Mouse (Mus musculus) limb, embryonic 12.5 days (tissue): Measurements from ENCODE around the gene March4. TPM values are rescaled to one million over a fixed set of nuclear protein-coding genes. Genes with fewer than 3 reads are reported as not detected.

Experiments
- ATAC-seq: fragments of 200-750 bp; cut with Nextera tagmentation; 2 replicates; pipeline ENCODE4 v1.8.0; 2017; ENCODE audit warnings: low read depth, moderate TSS enrichment; ENCODE audit not compliant: insufficient number of reproducible peaks, insufficient read depth, low FRiP score, low TSS enrichment
- H3K27ac ChIP-seq: fragments of 300-500 bp; sonication (generic); 2 replicates; pipeline ENCODE4 v1.5.1; 2016; ENCODE audit warnings: mild to moderate bottlenecking, moderate library complexity
- H3K27me3 ChIP-seq: fragments of 300-500 bp; sonication (generic); 2 replicates; pipeline ENCODE4 v1.6.1; 2016; ENCODE audit warnings: mild to moderate bottlenecking, moderate library complexity
- H3K36me3 ChIP-seq: fragments of 300-500 bp; sonication (generic); 2 replicates; pipeline ENCODE4 v1.6.1; 2016; ENCODE audit warnings: mild to moderate bottlenecking, moderate library complexity
- H3K4me1 ChIP-seq: fragments of 300-500 bp; sonication (generic); replicated peaks from 2 replicates; pipeline ENCODE4 v1.6.1; 2016
- H3K4me2 ChIP-seq: fragments of 300-500 bp; sonication (generic); 2 replicates; pipeline ENCODE4 v1.6.1; 2016; ENCODE audit warnings: mild to moderate bottlenecking, moderate library complexity
- H3K4me3 ChIP-seq: fragments of 300-500 bp; sonication (generic); replicated peaks from 2 replicates; pipeline ENCODE4 v1.5.1; 2016; ENCODE audit warnings: mild to moderate bottlenecking
- H3K9ac ChIP-seq: fragments of 300-500 bp; sonication (generic); replicated peaks from 2 replicates; pipeline ENCODE4 v1.6.1; 2016; ENCODE audit warnings: mild to moderate bottlenecking, moderate library complexity
- H3K9me3 ChIP-seq: fragments of 300-500 bp; sonication (generic); 2 replicates; pipeline ENCODE4 v1.6.1; 2016; ENCODE audit warnings: mild to moderate bottlenecking, moderate library complexity
- WGBS: fragments of 180-500 bp; shearing (Covaris S2); methylation state at CpG from one replicate; pipeline ENCODE4 v1.1.7; 2016; 5-methylcytosine and 5-hydroxymethylcytosine counted together
- polyA plus RNA-seq: library from polyadenylated mRNA; unstranded; fragments of >200 nt; fragmentation: Nextera tagmentation; extraction: Ambion mirVana; gene quantifications from 2 replicates; pipeline ENCODE4 v1.2.1, GENCODE M21; 2016

The March4 gene
- polyA plus RNA-seq, 1 experiment from 2014 or later = not detected

DNA sequence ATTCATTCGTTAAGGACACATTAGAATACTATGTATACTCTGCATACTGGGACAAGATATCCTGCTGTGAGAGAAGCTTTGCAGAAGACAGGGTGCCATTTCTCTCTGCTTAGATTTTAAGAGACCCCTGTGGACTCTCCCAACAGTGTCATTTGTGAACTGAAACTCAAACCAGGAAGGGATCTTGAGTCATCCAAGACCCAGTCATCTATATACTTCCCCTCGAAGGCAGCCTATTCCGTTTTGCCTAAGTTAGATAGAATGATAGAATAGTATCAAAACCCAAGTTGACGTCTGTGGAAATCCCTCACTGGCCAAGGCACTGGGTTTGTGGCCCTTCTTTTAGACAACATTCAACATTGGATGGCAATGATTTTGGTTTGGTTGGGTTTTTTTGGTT is 7.5 kb downstream of the March4 start:
- Histone ChIP-seq H3K9ac (no peak overlapping the region), H3K4me1 (no peaks in the 10 kb centered on the region), H3K36me3 (no peaks in the 10 kb centered on the region), H3K4me3 (no peak overlapping the region), H3K27ac (no peak overlapping the region), H3K27me3 (peaks cover 24% of the 10 kb centered on the region), H3K9me3 (no peaks in the 10 kb centered on the region), H3K4me2 (no peak overlapping the region)
- no peak for ATAC-seq
- WGBS = 83% methylated on average over 4 of the region's 4 CpGs

- Histone ChIP-seq H3K4me3 (no peak overlapping the region), H3K9ac (no peak overlapping the region), H3K4me2 (no peak overlapping the region), H3K27ac (no peak overlapping the region), H3K27me3 (no peaks in the 10 kb centered on the region), H3K4me1 (no peaks in the 10 kb centered on the region), H3K36me3 (no peaks in the 10 kb centered on the region), H3K9me3 (no peaks in the 10 kb centered on the region)
- ATAC-seq = no peak
- 75% methylated on average over 6 of the region's 6 CpGs for WGBS
These were observed 13.1 kb downstream of the March4 start for GRCm38 (mm10) chr1:72523601-72524000.

DNA sequence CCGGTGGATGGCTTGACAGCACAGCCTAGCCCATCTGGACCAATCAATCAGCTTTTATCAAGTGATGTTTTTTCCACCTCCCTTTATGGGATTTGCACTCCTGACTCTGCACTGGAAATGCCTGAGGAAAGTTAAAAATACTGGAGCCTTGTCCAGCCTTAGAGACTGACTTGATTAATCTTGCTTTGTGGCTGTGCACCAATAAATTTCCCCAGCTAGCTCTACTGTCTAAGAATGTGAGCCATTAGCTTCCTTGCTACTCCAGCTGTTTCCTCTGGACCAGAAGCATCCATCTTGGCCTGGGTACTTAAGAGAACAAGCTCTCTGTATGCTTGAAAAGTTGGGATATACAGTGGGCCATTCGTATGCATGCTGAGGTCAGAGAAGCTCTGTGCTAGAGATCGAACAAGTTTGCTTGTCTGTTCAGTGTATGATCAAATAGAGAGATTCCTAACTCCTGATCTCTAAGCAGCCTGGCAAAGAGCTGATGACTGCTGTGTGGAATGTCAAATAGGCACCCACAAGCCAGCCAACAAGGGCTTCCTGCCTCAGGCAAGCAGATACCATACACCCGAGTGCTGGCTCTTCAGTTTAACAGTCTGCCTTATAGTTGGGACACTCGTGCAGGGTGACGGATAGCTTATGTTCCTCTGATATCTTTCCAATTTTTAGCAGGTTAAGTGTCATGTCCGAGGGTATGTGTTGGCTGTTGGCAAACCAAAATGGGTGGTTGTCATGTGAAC is 25.8 kb downstream of the March4 start:
- H3K36me3 ChIP-seq = no peaks in the 10 kb centered on the region
- no peak overlapping the region for H3K4me3 ChIP-seq
- no peak for ATAC-seq
- no peak overlapping the region for H3K27ac ChIP-seq
- H3K4me2 ChIP-seq = no peak overlapping the region
- no peak overlapping the region for H3K9ac ChIP-seq
- 81% methylated on average over 7 of the region's 7 CpGs for WGBS
- H3K27me3 ChIP-seq = no peaks in the 10 kb centered on the region
- H3K9me3 ChIP-seq = no peaks in the 10 kb centered on the region
- peaks cover under 1% of the 10 kb centered on the region; the same call in 1 of the 2 replicates for H3K4me1 ChIP-seq

DNA sequence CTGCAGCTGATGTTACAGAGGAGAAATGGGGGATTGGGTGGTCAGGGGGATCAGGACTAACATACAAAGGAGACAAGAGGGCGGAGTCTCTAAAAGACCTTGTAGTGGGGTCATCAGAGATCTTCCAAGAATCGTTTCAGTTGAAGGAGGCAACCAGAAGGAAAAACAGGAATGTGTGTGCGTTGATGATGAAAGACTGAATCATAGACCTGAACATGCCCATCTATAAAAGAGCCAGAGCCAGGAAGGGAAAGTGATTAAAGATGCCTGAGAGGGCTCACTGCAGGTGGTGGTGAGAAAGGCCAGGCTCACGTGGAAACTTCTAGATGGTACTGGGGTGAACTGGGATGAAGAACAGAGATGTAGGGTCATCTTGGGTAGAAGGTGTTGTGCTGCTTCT is 27.2 kb downstream of the March4 start:
- H3K9me3 ChIP-seq = no peaks in the 10 kb centered on the region
- H3K4me3 ChIP-seq = no peak overlapping the region
- no peaks in the 10 kb centered on the region for H3K36me3 ChIP-seq
- 63% methylated on average over 4 of the region's 4 CpGs for WGBS
- H3K27ac ChIP-seq = no peak overlapping the region
- no peak overlapping the region for H3K4me2 ChIP-seq
- H3K27me3 ChIP-seq = no peaks in the 10 kb centered on the region
- H3K9ac ChIP-seq = no peak overlapping the region
- no peak for ATAC-seq
- peaks cover 12% of the 10 kb centered on the region; the same call in 1 of the 2 replicates for H3K4me1 ChIP-seq

DNA sequence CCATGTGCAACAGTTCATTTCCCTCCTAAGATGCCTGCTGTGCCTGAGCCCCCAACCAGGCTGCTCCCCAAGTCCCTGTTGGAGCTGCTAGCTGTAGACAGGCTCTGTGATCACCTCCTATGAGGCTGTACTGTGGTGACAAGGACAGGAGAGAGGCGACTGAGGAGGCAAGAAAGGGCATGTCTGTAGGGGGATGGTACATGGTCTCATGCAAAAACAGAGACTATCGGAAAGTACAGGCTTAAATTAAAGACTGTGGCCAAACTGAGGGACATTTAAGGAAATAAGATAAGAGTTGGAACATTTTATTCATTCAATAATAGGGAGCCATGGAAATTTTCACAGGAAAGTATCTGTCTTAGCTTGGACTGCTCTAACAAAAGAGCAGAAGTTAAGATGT is 29.1 kb downstream of the March4 start:
- H3K9ac ChIP-seq = no peak overlapping the region
- no peaks in the 10 kb centered on the region for H3K36me3 ChIP-seq
- 54% methylated on average over 2 of the region's 2 CpGs for WGBS
- no peak overlapping the region for H3K4me2 ChIP-seq
- no peak overlapping the region for H3K27ac ChIP-seq
- no peak overlapping the region for H3K4me3 ChIP-seq
- no peak for ATAC-seq
- H3K9me3 ChIP-seq = no peaks in the 10 kb centered on the region
- peaks cover 15% of the 10 kb centered on the region; the same call in 1 of the 2 replicates for H3K4me1 ChIP-seq
- H3K27me3 ChIP-seq = no peaks in the 10 kb centered on the region

- Histone ChIP-seq H3K36me3 (no peaks in the 10 kb centered on the region), H3K27me3 (no peaks in the 10 kb centered on the region), H3K4me3 (no peak overlapping the region), H3K4me2 (no peak overlapping the region), H3K9ac (no peak overlapping the region), H3K4me1 (peaks cover 15% of the 10 kb centered on the region; the same call in 1 of the 2 replicates), H3K27ac (no peak overlapping the region), H3K9me3 (no peaks in the 10 kb centered on the region)
- WGBS = 65% methylated on average over 10 of the region's 10 CpGs
- no peak; the same call in 1 of the 2 replicates for ATAC-seq
These were observed 30.5 kb downstream of the March4 start for GRCm38 (mm10) chr1:72506202-72506601.

DNA sequence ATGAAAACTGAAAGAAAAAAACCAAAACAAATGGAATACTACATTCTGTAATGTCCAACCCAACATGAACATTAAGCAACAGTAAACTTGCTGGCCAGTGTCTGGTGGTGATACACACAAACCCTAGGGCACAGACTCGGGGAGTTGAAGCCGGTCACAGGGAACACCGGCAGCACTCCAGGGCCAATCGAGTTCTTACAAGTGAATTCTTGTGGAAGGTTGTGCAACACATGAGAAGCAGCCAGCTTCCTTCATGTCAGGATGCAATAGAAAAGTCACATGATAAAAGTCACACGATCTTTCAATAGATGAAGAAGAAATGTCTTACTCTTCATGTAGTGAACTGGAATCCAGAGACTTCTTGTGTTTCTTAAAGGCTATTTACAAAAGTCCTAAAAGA is 39.1 kb downstream of the March4 start:
- Histone ChIP-seq H3K9me3 (no peaks in the 10 kb centered on the region), H3K4me3 (no peak overlapping the region), H3K36me3 (no peaks in the 10 kb centered on the region), H3K4me1 (no peaks in the 10 kb centered on the region), H3K9ac (no peak overlapping the region), H3K4me2 (no peak overlapping the region), H3K27me3 (no peaks in the 10 kb centered on the region), H3K27ac (no peak overlapping the region)
- ATAC-seq = no peak
- WGBS = 91% methylated on average over 5 of the region's 5 CpGs

GRCm38 (mm10) chr1:72493454-72493853 is 43.3 kb downstream of the March4 start:
- Histone ChIP-seq H3K27me3 (no peaks in the 10 kb centered on the region), H3K9ac (no peak overlapping the region), H3K4me1 (no peaks in the 10 kb centered on the region), H3K36me3 (no peaks in the 10 kb centered on the region), H3K27ac (no peak overlapping the region), H3K4me3 (no peak overlapping the region), H3K9me3 (no peaks in the 10 kb centered on the region), H3K4me2 (no peak overlapping the region)
- 86% methylated on average over 3 of the region's 3 CpGs for WGBS
- ATAC-seq = no peak

DNA sequence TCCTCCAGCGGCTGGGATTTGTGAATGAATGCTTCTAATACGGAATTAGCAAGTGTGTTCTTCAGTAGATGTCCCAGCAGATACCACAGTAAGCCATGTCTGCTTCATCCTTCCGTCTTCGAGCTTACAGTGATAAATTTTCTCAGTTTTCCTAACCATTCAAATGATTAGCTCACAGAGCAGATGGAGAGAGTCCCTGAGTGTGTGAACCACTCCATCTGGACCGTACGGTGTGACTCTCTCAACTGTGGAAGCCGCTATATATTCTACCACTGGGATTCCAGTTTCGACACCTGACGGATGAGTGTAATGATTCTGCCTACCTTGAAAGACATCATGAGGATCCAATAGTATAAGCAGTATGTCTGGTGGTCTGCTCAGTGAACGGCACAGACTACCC is 44.1 kb downstream of the March4 start:
- H3K36me3 ChIP-seq = no peaks in the 10 kb centered on the region
- H3K4me3 ChIP-seq = no peak overlapping the region
- H3K9ac ChIP-seq = no peak overlapping the region
- H3K27me3 ChIP-seq = no peaks in the 10 kb centered on the region
- ATAC-seq = no peak
- no peak overlapping the region for H3K4me2 ChIP-seq
- no peaks in the 10 kb centered on the region for H3K9me3 ChIP-seq
- WGBS = 90% methylated on average over 10 of the region's 10 CpGs
- H3K27ac ChIP-seq = no peak overlapping the region
- H3K4me1 ChIP-seq = no peaks in the 10 kb centered on the region

- 77% methylated on average over 5 of the region's 5 CpGs for WGBS
- ATAC-seq = no peak
- Histone ChIP-seq H3K4me1 (no peaks in the 10 kb centered on the region), H3K9ac (no peak overlapping the region), H3K36me3 (no peaks in the 10 kb centered on the region), H3K9me3 (no peaks in the 10 kb centered on the region), H3K27ac (no peak overlapping the region), H3K27me3 (no peaks in the 10 kb centered on the region), H3K4me3 (no peak overlapping the region), H3K4me2 (no peak overlapping the region)
These were observed 45.4 kb downstream of the March4 start for GRCm38 (mm10) chr1:72491307-72491706.

DNA sequence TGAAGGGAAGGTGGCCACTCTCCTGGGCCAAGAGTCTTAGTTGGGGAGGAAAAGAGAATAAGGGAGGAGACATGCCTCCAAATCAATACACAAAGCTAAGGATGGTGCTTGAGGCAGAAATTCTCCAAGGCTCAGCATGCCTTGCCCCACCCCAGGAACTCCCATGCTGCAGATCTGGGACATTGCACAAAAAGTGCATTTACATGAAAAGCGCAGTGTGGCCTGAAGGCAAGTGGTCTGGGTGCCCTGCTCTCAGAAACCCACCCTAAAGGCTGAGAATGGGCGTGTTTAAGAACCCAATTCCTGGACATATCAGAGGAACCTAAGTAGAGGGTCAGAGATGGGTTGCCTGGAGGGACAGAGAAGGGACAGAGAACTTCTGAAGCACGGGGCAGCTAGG is 45.9 kb downstream of the March4 start:
- no peaks in the 10 kb centered on the region for H3K36me3 ChIP-seq
- 72% methylated on average over 3 of the region's 3 CpGs for WGBS
- no peaks in the 10 kb centered on the region for H3K27me3 ChIP-seq

GRCm38 (mm10) chr1:72490193-72490592 is 46.5 kb downstream of the March4 start:
- 13% methylated on average over 8 of the region's 8 CpGs for whole genome bisulfite sequencing
- no peak overlapping the region for H3K27ac ChIP-seq
- no peak overlapping the region for H3K4me2 ChIP-seq
- no peak overlapping the region for H3K4me3 ChIP-seq
- H3K9me3 ChIP-seq = no peaks in the 10 kb centered on the region
- no peaks in the 10 kb centered on the region for H3K27me3 ChIP-seq
- no peaks in the 10 kb centered on the region for H3K4me1 ChIP-seq
- ATAC-seq = no peak
- H3K36me3 ChIP-seq = no peaks in the 10 kb centered on the region
- H3K9ac ChIP-seq = no peak overlapping the region

More for the DNA sequence above, 45.9 kb downstream of the March4 start:
- no peak for ATAC-seq
- no peaks in the 10 kb centered on the region for H3K4me1 ChIP-seq
- no peak overlapping the region for H3K4me3 ChIP-seq
- H3K9ac ChIP-seq = no peak overlapping the region
- H3K4me2 ChIP-seq = no peak overlapping the region
- H3K27ac ChIP-seq = no peak overlapping the region
- no peaks in the 10 kb centered on the region for H3K9me3 ChIP-seq
